Mouse (Mus musculus) MEL (cell line): ENCODE measurements around the gene Olfr1382.

ENCODE experiments used
- ELF1 ChIP-seq: IDR thresholded peaks from 2 replicates; pipeline ENCODE4 v1.6.1; 2014; ENCODE audit warnings: low read depth, mild to moderate bottlenecking, inconsistent platforms, low read length, improper control_type of control experiment, moderate library complexity
- POLR2A ChIP-seq, 2 experiments: IDR thresholded peaks; 2 replicates each; pipeline ENCODE4 v1.6.1; 2011 to 2012; ENCODE audit warnings: low read length in 2 of 2, mild to moderate bottlenecking in 2 of 2, control low read depth in 1 of 2, improper control_type of control experiment in 1 of 2, low read depth in 1 of 2, moderate library complexity in 1 of 2; ENCODE audit not compliant: control insufficient read depth in 1 of 2, insufficient read depth in 1 of 2, poor library complexity in 1 of 2

- TF ChIP-seq POLR2A (IDR thresholded peaks at IDR 0.05; ENCODE audit: control insufficient read depth in 1 of 2, insufficient read depth in 1 of 2, low read depth in 1 of 2, low read length in 2 of 2, poor library complexity in 1 of 2): no peak
- no peak for TF ChIP-seq ELF1
These were observed 10.0 kb upstream of the Olfr1382 start for GRCm38 (mm10) chr11:49518086-49518485.
